Mouse (Mus musculus) layer of hippocampus, adult 18-20 months (tissue): ENCODE results near the gene Rab7b. TPM values are rescaled to one million over a fixed set of nuclear protein-coding genes. Genes with fewer than 3 reads are reported as not detected.

Source experiments
- DNase-seq, 2 experiments: peaks; one replicate each; pipeline ENCODE4 v3.0.0; 2022; ENCODE audit warnings: low spot score in 2 of 2
- total RNA-seq, 2 experiments: library from RNA; stranded (reverse); gene quantifications; 2 replicates each; pipeline ENCODE4 v1.2.3; 2021

The Rab7b gene
- total RNA-seq, 2 experiments from 2014 or later, result 0.76 to 0.77 TPM

- no peak for DNase-seq
Measured at GRCm38 (mm10) chr1:131764581-131765338, 76.3 kb downstream of the Rab7b start.

Other genes with a start within 250 kb of the Rab7b start
- gene Srgap2, start 161.3 kb upstream of the Rab7b start, total RNA-seq, result 10 to 100 TPM; 75.1 to 87.6 TPM
- 1 to 10 TPM; 1.3 TPM for gene Fam72a, start 160.8 kb upstream of the Rab7b start, total RNA-seq
- under 1 TPM; 0.35 to 0.51 TPM for gene Avpr1b, start 89.5 kb upstream of the Rab7b start, total RNA-seq
- under 1 TPM in 1 of 2 experiments, not detected in 1; 0.17 TPM for gene Ctse, start 50.4 kb upstream of the Rab7b start, total RNA-seq
- gene Slc26a9, start 55.3 kb downstream of the Rab7b start, total RNA-seq, result under 1 TPM; 0.12 to 0.15 TPM
- gene Pm20d1, start 108.7 kb downstream of the Rab7b start, total RNA-seq, result 1 to 10 TPM; 1.8 to 2.1 TPM
- 10 to 100 TPM; 62.5 to 63.0 TPM for gene Slc41a1, start 138.8 kb downstream of the Rab7b start, total RNA-seq
- gene Rab29, start 178.5 kb downstream of the Rab7b start, total RNA-seq, result 1 to 10 TPM; 6.8 to 8.7 TPM
- 100 to 1,000 TPM; 158 to 166 TPM for gene Nucks1, start 221.8 kb downstream of the Rab7b start, total RNA-seq